Mouse (Mus musculus): ENCODE data around the gene Lsamp.

DNA sequence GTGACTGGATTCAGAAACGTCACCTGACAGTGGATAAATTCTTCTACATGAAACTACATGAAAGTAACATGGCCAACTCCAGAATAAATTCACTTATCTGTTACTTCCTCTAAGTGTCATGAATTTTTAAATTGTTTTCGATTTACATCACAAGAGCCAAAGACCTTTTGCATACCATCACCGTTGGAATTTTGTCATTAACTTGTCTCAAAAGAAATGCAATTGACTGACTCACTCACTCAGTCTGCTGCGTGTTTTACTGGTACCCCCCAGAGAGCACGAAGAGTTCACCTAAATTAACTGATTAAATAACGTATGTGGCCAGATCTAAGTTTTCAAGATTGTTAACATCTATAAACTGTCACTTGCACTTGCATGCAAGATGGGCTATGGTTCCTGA is 672.7 kb downstream of the Lsamp start:
- TF ChIP-seq POLR2A (IDR thresholded peaks at IDR 0.05; ENCODE audit: low read depth, low read length) (no peak), CTCF (IDR thresholded peaks at IDR 0.05; ENCODE audit: extremely low read depth, insufficient read depth, insufficient read length, insufficient replicate concordance) (no peak)
